ENCODE assay signal across 1 mouse cellular context in genomic region chr19:12831559-12831958, GRCm38 (mm10).
TF ChIP-seq lines count a peak whose summit lies in the region.

No protein-coding gene starts in this region.

TF ChIP-seq in MEL, 35 proteins besides CTCF, POLR2A, EP300 and RAD21:
- TF ChIP-seq RCOR1 (IDR thresholded peaks at IDR 0.05; ENCODE audit: low read depth, low read length) (no peak), ZNF384 (IDR thresholded peaks at IDR 0.05; ENCODE audit: low read depth, low read length) (peak; percentile 33; the same call in 1 of the 2 replicates)
